ENCODE assay signal across 8 mouse cellular contexts in genomic region chr10:127262548-127263398, GRCm38 (mm10). TPM values are rescaled to one million over a fixed set of nuclear protein-coding genes. Genes with fewer than 3 reads are reported as not detected.
DNase-seq lines count a peak whose midpoint lies in the region; ATAC-seq and TF ChIP-seq lines count a peak whose summit lies in the region.

Gene Kif5a (minus strand): TSS chr10:127263348.

- H3K36me3 ChIP-seq in C2C12 (ENCODE audit: control insufficient read depth, insufficient read depth) (peaks cover 4% of the 10 kb centered on the region), G1E (replicated peaks) (peaks cover 5% of the 10 kb centered on the region)
- no peaks in the 10 kb centered on the region for H3K36me3 ChIP-seq in heart, postnatal 0 days (replicated peaks; ENCODE audit: control insufficient read depth, insufficient read depth, low read length)
- H3K36me3 ChIP-seq in stomach, embryonic 15.5 days, result no peaks in the 10 kb centered on the region

- no peak for TF ChIP-seq CTCF in C2C12 (IDR thresholded peaks at IDR 0.05; ENCODE audit: control insufficient read depth, insufficient read depth, insufficient read length)
- no peak for TF ChIP-seq CTCF in G1E (IDR thresholded peaks at IDR 0.05; ENCODE audit: low read depth, low read length)
- no peak for TF ChIP-seq CTCF in heart, postnatal 0 days (IDR thresholded peaks at IDR 0.05; ENCODE audit: low read depth)

- no peak for ATAC-seq in G1E (ENCODE audit: extremely low read depth, insufficient number of reproducible peaks, low FRiP score, poor library complexity, severe bottlenecking)
- no peak for ATAC-seq in heart, postnatal 0 days (ENCODE audit: insufficient read depth, low read depth)
- no peak for ATAC-seq in stomach, embryonic 15.5 days (ENCODE audit: insufficient read depth, low FRiP score, low read depth)

- H3K4me2 ChIP-seq in heart, postnatal 0 days (ENCODE audit: low read depth, low read length), result peak within 1 kb of the TSS; percentile 69
- H3K4me2 ChIP-seq in stomach, embryonic 15.5 days, result peak within 1 kb of the TSS; percentile 92

- H3K4me1 ChIP-seq in G1E (ENCODE audit: insufficient read depth, low read depth, low read length), result peaks cover 42% of the 10 kb centered on the region
- H3K4me1 ChIP-seq in heart, postnatal 0 days (ENCODE audit: control insufficient read depth, insufficient read depth), result peaks cover 9% of the 10 kb centered on the region
- peaks cover 12% of the 10 kb centered on the region for H3K4me1 ChIP-seq in stomach, embryonic 15.5 days

- H3K4me3 ChIP-seq in C2C12 (ENCODE audit: insufficient read depth, poor library complexity, severe bottlenecking) (no peak within 1 kb of the TSS), G1E (ENCODE audit: low read depth, low read length) (peak within 1 kb of the TSS; percentile 71)
- peak within 1 kb of the TSS; percentile 42 for H3K4me3 ChIP-seq in heart, postnatal 0 days (ENCODE audit: low read depth, low read length)
- peak within 1 kb of the TSS; percentile 48 for H3K4me3 ChIP-seq in stomach, embryonic 15.5 days (replicated peaks)

- 3% methylated on average over 53 of the region's 53 CpGs for WGBS in heart, postnatal 0 days
- WGBS in stomach, embryonic 15.5 days, result 1% methylated on average over 51 of the region's 53 CpGs

- H3K9ac ChIP-seq in heart, postnatal 0 days (replicated peaks; ENCODE audit: low read depth, low read length), result 0 out of 2 replicates have a peak within 1 kb of the TSS, but pooled peaks have one; percentile 32
- no peak within 1 kb of the TSS; the same call in 1 of the 2 replicates for H3K9ac ChIP-seq in stomach, embryonic 15.5 days

- TF ChIP-seq EP300 in heart, postnatal 0 days (IDR thresholded peaks at IDR 0.05; ENCODE audit: low read depth), result no peak

- peak within 1 kb of the TSS; percentile 21 for H3ac ChIP-seq in C2C12 (ENCODE audit: control insufficient read depth, insufficient read length, low read depth)

- H3K27ac ChIP-seq in heart, postnatal 0 days (ENCODE audit: low read depth), result no peak within 1 kb of the TSS
- no peak within 1 kb of the TSS for H3K27ac ChIP-seq in stomach, embryonic 15.5 days

- H3K79me3 ChIP-seq in C2C12 (ENCODE audit: low read depth), result peaks cover 10% of the 10 kb centered on the region

- H3K79me2 ChIP-seq in C2C12 (ENCODE audit: control insufficient read depth, insufficient read depth), result peaks cover 16% of the 10 kb centered on the region

- H3K9me3 ChIP-seq in G1E (replicated peaks), result no peaks in the 10 kb centered on the region
- no peaks in the 10 kb centered on the region for H3K9me3 ChIP-seq in heart, postnatal 0 days (replicated peaks; ENCODE audit: control insufficient read depth, low read length)
- H3K9me3 ChIP-seq in stomach, embryonic 15.5 days, result no peaks in the 10 kb centered on the region

- peaks cover 20% of the 10 kb centered on the region for H3K27me3 ChIP-seq in C2C12 (ENCODE audit: control insufficient read depth, insufficient read depth, insufficient read length)
- H3K27me3 ChIP-seq in G1E (ENCODE audit: insufficient read depth, low read length), result peaks cover 57% of the 10 kb centered on the region
- peaks cover 35% of the 10 kb centered on the region for H3K27me3 ChIP-seq in heart, postnatal 0 days (ENCODE audit: control insufficient read depth, insufficient read depth, low read length)
- H3K27me3 ChIP-seq in stomach, embryonic 15.5 days (replicated peaks), result peaks cover 19% of the 10 kb centered on the region

- no peak for DNase-seq in G1E (ENCODE audit: low spot score)
- peak; percentile 88 to 93 for DNase-seq in cerebellum, postnatal 25 days
- DNase-seq in heart, postnatal 0 days (ENCODE audit: low spot score), result no peak
- DNase-seq in layer of hippocampus, postnatal 36 days, result peak; percentile 73 to 80
- DNase-seq in mesoderm, embryonic 11.5 days (ENCODE audit: low read depth, low spot score), result peak; percentile 28
- DNase-seq in gastrocnemius, adult 8-10 months (ENCODE audit: low spot score in 2 of 2), result no peak

TF ChIP-seq in C2C12, 6 proteins besides CTCF, POLR2A, EP300 and RAD21:
- no peak for TF ChIP-seq MYOD1 (IDR thresholded peaks at IDR 0.05; ENCODE audit: control insufficient read depth, insufficient read length, low read depth)
- TF ChIP-seq USF1 (IDR thresholded peaks at IDR 0.05; ENCODE audit: low read depth), result no peak
- no peak for TF ChIP-seq CEBPB (IDR thresholded peaks at IDR 0.05; ENCODE audit: low read depth)
- no peak for TF ChIP-seq FOSL1 (IDR thresholded peaks at IDR 0.05; ENCODE audit: insufficient read depth, low read length, poor library complexity, severe bottlenecking)
- no peak for TF ChIP-seq MAX (IDR thresholded peaks at IDR 0.05)
- TF ChIP-seq MYOG (IDR thresholded peaks at IDR 0.05; ENCODE audit: control insufficient read depth, extremely low read depth, insufficient read length), result no peak

RNA-seq across cellular contexts. Expression of gene Kif5a, which starts in this region (rescaled TPM):
- polyA plus RNA-seq in C2C12 (2012; fragmentation: generic; extraction: Trizol) (0.29 TPM), G1E (2012) (0.04 and 0.22 TPM in 2 replicates)
- total RNA-seq in G1E (2014; fragmentation: Nextera tagmentation) (0.10 TPM in 1 of 2 replicates, not detected in the other), G1E (2017) (0.11 and 0.17 TPM in 2 replicates)
- total RNA-seq in heart, postnatal 0 days (2014; rRNA removed; ENCODE audit: low replicate concordance), result 0.12 and 0.27 TPM in 2 replicates
- polyA plus RNA-seq in heart, postnatal 0 days (2015; fragmentation: Nextera tagmentation; extraction: Ambion mirVana), result 0.11 and 0.23 TPM in 2 replicates
- 100 to 1,000 TPM; 715 to 742 TPM for total RNA-seq in layer of hippocampus, postnatal 36 days (2021)
- polyA plus RNA-seq in stomach, embryonic 15.5 days (2015; fragmentation: Nextera tagmentation; extraction: Ambion mirVana), result 5.6 and 6.2 TPM in 2 replicates
- total RNA-seq in gastrocnemius, adult 8-10 months (2022), result under 1 TPM; 0.22 to 0.36 (median 0.29) TPM

Comparison
In these comparisons a context has a peak if more than half of its experiments do, and no peak if none do; other contexts are left out.
1. RNA of gene Kif5a (total RNA-seq): 715 to 742 TPM in layer of hippocampus, postnatal 36 days; 0.22 to 0.36 TPM in gastrocnemius, adult 8-10 months, 0.12 to 0.27 TPM in heart, postnatal 0 days and 0.10 to 0.17 TPM in G1E; every median in the first group is over 100 times any median in the second.
2. DNase-seq: peak in cerebellum, postnatal 25 days (2 of 2), layer of hippocampus, postnatal 36 days (2 of 2) and mesoderm, embryonic 11.5 days (single experiment); none in G1E (single experiment), heart, postnatal 0 days (single experiment) and gastrocnemius, adult 8-10 months (0 of 2).